Mouse (Mus musculus) spleen, adult 2 months (tissue): ENCODE data around the gene H2-T23.
"Not testable (repeated sequence)": the region's sequence is repeated elsewhere in the genome, so short reads cannot be mapped to it uniquely, and the experiment has no call there.

Source experiments
- CTCF ChIP-seq: fragments of 200-500 bp; IDR thresholded peaks from 2 replicates; pipeline ENCODE4 v1.5.1; 2011; ENCODE audit warnings: mild to moderate bottlenecking, inconsistent platforms; ENCODE audit not compliant: insufficient read depth, insufficient read length, insufficient replicate concordance; ENCODE audit errors: extremely low read depth
- POLR2A ChIP-seq: fragments of 200-500 bp; IDR thresholded peaks from 2 replicates; pipeline ENCODE4 v1.6.1; 2011; ENCODE audit warnings: low read depth, low read length, inconsistent platforms

- not testable (repeated sequence) for TF ChIP-seq CTCF, POLR2A
These were observed 2.5 kb upstream of the H2-T23 start for GRCm38 (mm10) chr17:36035010-36035638.
